Mouse (Mus musculus) thymus, postnatal 25 days (tissue): ENCODE data around the gene Psmg1.
A peak's percentile ranks its signal among the peaks of the same experiment; 100 is the strongest.
"Not testable (repeated sequence)": the region's sequence is repeated elsewhere in the genome, so short reads cannot be mapped to it uniquely, and the experiment has no call there.

Experiments
- DNase-seq: peaks from one replicate; pipeline ENCODE4 v3.0.0; 2022

Gene Psmg1

GRCm38 (mm10) chr16:95990462-95991121 lies at the start of gene Psmg1:
Gene Psmg1, minus strand, starts transcription at chr16:95990960.
- peak; percentile 99 for DNase-seq

GRCm38 (mm10) chr16:96039538-96039937 lies 48.8 kb upstream of the Psmg1 start:
- no peak for DNase-seq

GRCm38 (mm10) chr16:96034473-96034872 lies 43.7 kb upstream of the Psmg1 start:
- DNase-seq: no peak

GRCm38 (mm10) chr16:96032368-96033043 lies 41.7 kb upstream of the Psmg1 start:
- no peak for DNase-seq

- peak; percentile 43 for DNase-seq
Observed at GRCm38 (mm10) chr16:96030476-96031102, 39.8 kb upstream of the Psmg1 start.

GRCm38 (mm10) chr16:96026256-96026655 lies 35.5 kb upstream of the Psmg1 start:
- DNase-seq: no peak

GRCm38 (mm10) chr16:96025244-96025643 lies 34.5 kb upstream of the Psmg1 start:
- DNase-seq: no peak

GRCm38 (mm10) chr16:96021045-96021444 lies 30.3 kb upstream of the Psmg1 start:
- DNase-seq: no peak

- DNase-seq: not testable (repeated sequence)
Observed at GRCm38 (mm10) chr16:96009124-96009523, 18.4 kb upstream of the Psmg1 start.

- not testable (repeated sequence) for DNase-seq
Observed at GRCm38 (mm10) chr16:96004278-96004677, 13.5 kb upstream of the Psmg1 start.

- peak; percentile 36 for DNase-seq
Observed at GRCm38 (mm10) chr16:95999291-95999690, 8.5 kb upstream of the Psmg1 start.

- DNase-seq: no peak
Observed at GRCm38 (mm10) chr16:95996156-95996555, 5.4 kb upstream of the Psmg1 start.

GRCm38 (mm10) chr16:95994576-95994975 lies 3.8 kb upstream of the Psmg1 start:
- not testable (repeated sequence) for DNase-seq

- no peak for DNase-seq
Observed at GRCm38 (mm10) chr16:95992596-95992995, 1.8 kb upstream of the Psmg1 start.

GRCm38 (mm10) chr16:95991122-95991900 lies 551 bp upstream of the Psmg1 start:
- peak; percentile 27 for DNase-seq

GRCm38 (mm10) chr16:95984911-95985310 lies 5.8 kb downstream of the Psmg1 start:
- DNase-seq: peak; percentile 58

GRCm38 (mm10) chr16:95983601-95984000 lies 7.2 kb downstream of the Psmg1 start:
- peak; percentile 69 for DNase-seq

- no peak for DNase-seq
Observed at GRCm38 (mm10) chr16:95970841-95971240, 19.9 kb downstream of the Psmg1 start.

GRCm38 (mm10) chr16:95967455-95967854 lies 23.3 kb downstream of the Psmg1 start:
- DNase-seq: no peak

GRCm38 (mm10) chr16:95964427-95965023 lies 26.2 kb downstream of the Psmg1 start:
- peak; percentile 51 for DNase-seq

GRCm38 (mm10) chr16:95961484-95961883 lies 29.3 kb downstream of the Psmg1 start:
- DNase-seq: not testable (repeated sequence)

GRCm38 (mm10) chr16:95960689-95961088 lies 30.1 kb downstream of the Psmg1 start:
- not testable (repeated sequence) for DNase-seq

GRCm38 (mm10) chr16:95958080-95958479 lies 32.7 kb downstream of the Psmg1 start:
- DNase-seq: no peak
